Comparison of ENCODE assay signal across 25 mouse cellular contexts in the genomic region with DNA sequence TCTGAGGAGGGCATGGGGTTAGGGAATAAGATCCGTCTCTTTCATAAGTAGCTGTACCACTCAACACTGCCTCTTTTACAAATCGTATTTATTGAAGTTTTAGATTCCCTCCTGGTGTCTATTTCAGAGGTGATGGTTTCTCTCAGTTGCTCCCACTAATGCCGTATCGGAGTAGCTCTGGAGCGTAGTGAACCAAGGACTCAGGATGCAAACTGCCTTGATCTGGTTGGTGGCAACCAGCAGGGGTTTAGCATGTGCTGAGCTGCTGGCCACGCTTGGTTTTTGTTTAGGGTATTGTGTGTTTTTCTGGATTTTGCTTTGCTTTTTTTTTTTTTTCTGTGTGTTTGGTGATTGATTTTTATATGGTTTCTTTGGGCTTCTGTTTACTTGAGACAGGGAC.
DNase-seq lines count a peak whose midpoint lies in the region; ATAC-seq and TF ChIP-seq lines count a peak whose summit lies in the region.
"Had no signal": no experiment of that assay in that cellular context is flagged by ENCODE, and none has a peak within 500 bp of the region (broad histone marks: within the 10 kb centered on the region; RNA-seq: fewer than 3 reads in every experiment).

No protein-coding gene starts in this region.

- peak overlapping the region; percentile 55 for H3K4me3 ChIP-seq in layer of hippocampus, adult 2 months
- peak overlapping the region; percentile 38 for H3K4me3 ChIP-seq in forebrain, embryonic 16.5 days (replicated peaks; ENCODE audit: low read length)
- H3K4me3 ChIP-seq: embryonic facial prominence, embryonic 10.5 days; embryonic facial prominence, embryonic 15.5 days; hindbrain, embryonic 12.5 days; intestine, embryonic 15.5 days; neural tube, embryonic 15.5 days had no signal

- H3K9ac ChIP-seq in forebrain, embryonic 16.5 days (replicated peaks; ENCODE audit: low read depth, low read length), result peak overlapping the region; percentile 33
- H3K9ac ChIP-seq: embryonic facial prominence, embryonic 15.5 days; hindbrain, embryonic 12.5 days; intestine, embryonic 15.5 days; liver, embryonic 14.5 days; neural tube, embryonic 15.5 days had no signal

- DNase-seq in layer of hippocampus, adult 2 months (ENCODE audit: low spot score in 2 of 2), result no peak
- no peak for DNase-seq in layer of hippocampus, postnatal 36 days
- DNase-seq in right cerebral cortex, postnatal 25 days, result peak; percentile 18
- DNase-seq in right cerebral cortex, postnatal 4 days, result no peak
- DNase-seq: adrenal gland, postnatal 36 days; B cell, adult 2 months; gastrocnemius, postnatal 25 days; heart, adult 11 months; heart, postnatal 36 days; kidney, adult 2 months; kidney, postnatal 36 days; liver; lung, adult 2 months; thymus, postnatal 4 days had no signal

- 58% methylated on average over 6 of the region's 6 CpGs for WGBS in forebrain, embryonic 16.5 days

- peak; percentile 15; the same call in 1 of the 2 replicates for TF ChIP-seq CTCF in layer of hippocampus, adult 2 months (conservative IDR thresholded peaks at IDR 0.05)

- H3K9me3 ChIP-seq in forebrain, embryonic 16.5 days (ENCODE audit: control insufficient read depth, low read length), result no peaks in the 10 kb centered on the region
- H3K9me3 ChIP-seq: embryonic facial prominence, embryonic 10.5 days; embryonic facial prominence, embryonic 15.5 days; intestine, embryonic 15.5 days; neural tube, embryonic 15.5 days had no signal

- peak overlapping the region; percentile 99 for H3K27ac ChIP-seq in layer of hippocampus, adult 2 months
- peak overlapping the region; percentile 82 for H3K27ac ChIP-seq in forebrain, embryonic 16.5 days (ENCODE audit: low read length)
- H3K27ac ChIP-seq: embryonic facial prominence, embryonic 10.5 days; embryonic facial prominence, embryonic 15.5 days; hindbrain, embryonic 12.5 days; hindbrain, postnatal 0 days; intestine, embryonic 15.5 days; liver, embryonic 14.5 days; macrophage; neural tube, embryonic 15.5 days had no signal

- H3K4me2 ChIP-seq in forebrain, embryonic 16.5 days (ENCODE audit: low read length), result peak overlapping the region; percentile 45
- H3K4me2 ChIP-seq: embryonic facial prominence, embryonic 15.5 days; heart, embryonic 11.5 days; hindbrain, embryonic 12.5 days; intestine, embryonic 15.5 days; neural tube, embryonic 15.5 days had no signal

- 0 out of 2 replicates have a peak, but pooled peaks have one; percentile 6 for ATAC-seq in forebrain, embryonic 16.5 days
- ATAC-seq in megakaryocyte-erythroid progenitor cell, adult 5-6 weeks (replicated peaks; ENCODE audit: low FRiP score, low TSS enrichment, poor library complexity, severe bottlenecking), result no peak
- ATAC-seq: intestine, embryonic 15.5 days had no signal

- H3K36me3 ChIP-seq in forebrain, embryonic 16.5 days (ENCODE audit: control insufficient read depth, insufficient read depth), result no peaks in the 10 kb centered on the region
- H3K36me3 ChIP-seq: embryonic facial prominence, embryonic 10.5 days; embryonic facial prominence, embryonic 15.5 days; hindbrain, embryonic 12.5 days; intestine, embryonic 15.5 days; neural tube, embryonic 15.5 days had no signal

- no peaks in the 10 kb centered on the region for H3K27me3 ChIP-seq in forebrain, embryonic 16.5 days (replicated peaks; ENCODE audit: control insufficient read depth, insufficient read depth, low read length)
- H3K27me3 ChIP-seq: embryonic facial prominence, embryonic 15.5 days; hindbrain, embryonic 12.5 days; intestine, embryonic 15.5 days; neural tube, embryonic 15.5 days had no signal

- H3K4me1 ChIP-seq in forebrain, embryonic 16.5 days (replicated peaks; ENCODE audit: control insufficient read depth, insufficient read depth, low read length), result peaks cover 49% of the 10 kb centered on the region
- H3K4me1 ChIP-seq: intestine, embryonic 15.5 days had no signal
